In the genomic region with DNA sequence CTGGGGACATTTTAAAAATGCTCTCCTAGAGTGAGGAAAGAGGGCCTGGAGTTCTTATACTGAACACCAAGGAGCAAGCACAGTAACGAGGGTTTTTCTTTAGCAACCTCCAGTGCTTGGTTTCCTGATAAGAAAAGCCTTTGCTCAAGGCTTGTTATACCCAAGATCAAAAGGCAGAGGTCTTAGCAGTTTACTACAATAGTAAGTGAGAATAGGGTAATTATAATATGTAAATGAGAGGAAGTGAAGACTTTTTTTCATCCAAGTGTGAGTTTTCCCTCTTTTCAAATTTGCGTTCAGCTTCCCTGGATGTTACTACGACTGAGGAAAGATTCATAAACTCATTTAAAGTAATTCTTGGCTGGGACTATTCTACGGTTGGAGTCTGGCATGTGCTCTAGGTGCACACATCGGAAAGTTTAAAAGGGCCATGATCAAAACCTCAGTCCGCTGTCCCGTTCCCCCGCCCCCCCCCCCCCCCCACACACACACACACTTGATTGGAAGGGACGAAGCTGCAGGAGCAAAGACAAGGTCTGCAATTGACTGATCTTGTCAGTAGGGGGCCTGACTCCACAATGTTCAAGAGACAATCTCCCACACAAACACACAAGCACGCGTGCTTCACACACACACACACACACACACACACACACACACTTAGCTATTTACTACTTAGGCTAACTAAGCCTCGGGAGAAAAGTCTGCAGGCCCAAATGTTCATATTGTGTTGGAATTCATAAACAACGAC, we compare ENCODE assay signal across 8 mouse cellular contexts. TPM values are rescaled to one million over a fixed set of nuclear protein-coding genes. Genes with fewer than 3 reads are reported as not detected.
A peak's percentile ranks its signal among the peaks of the same experiment; 100 is the strongest.
DNase-seq lines count a peak whose midpoint lies in the region; ATAC-seq and TF ChIP-seq lines count a peak whose summit lies in the region.

No protein-coding gene starts in this region.

- peak overlapping the region; percentile 52; the same call in 1 of the 2 replicates for H3K9ac ChIP-seq in forebrain, embryonic 16.5 days (replicated peaks; ENCODE audit: low read depth, low read length)
- peak overlapping the region; percentile 65 for H3K9ac ChIP-seq in lung, embryonic 15.5 days

- peaks cover 8% of the 10 kb centered on the region for H3K27me3 ChIP-seq in forebrain, embryonic 16.5 days (replicated peaks; ENCODE audit: control insufficient read depth, insufficient read depth, low read length)
- H3K27me3 ChIP-seq in lung, embryonic 15.5 days = peaks cover 19% of the 10 kb centered on the region

- no peaks in the 10 kb centered on the region for H3K9me3 ChIP-seq in forebrain, embryonic 16.5 days (ENCODE audit: control insufficient read depth, low read length)
- H3K9me3 ChIP-seq in lung, embryonic 15.5 days = no peaks in the 10 kb centered on the region

- no peaks in the 10 kb centered on the region for H3K36me3 ChIP-seq in forebrain, embryonic 16.5 days (ENCODE audit: control insufficient read depth, insufficient read depth)
- no peaks in the 10 kb centered on the region for H3K36me3 ChIP-seq in lung, embryonic 15.5 days

- H3K4me1 ChIP-seq in forebrain, embryonic 16.5 days (replicated peaks; ENCODE audit: control insufficient read depth, insufficient read depth, low read length) = peaks cover 24% of the 10 kb centered on the region
- H3K4me1 ChIP-seq in lung, embryonic 15.5 days = peaks cover 15% of the 10 kb centered on the region

- WGBS in forebrain, embryonic 16.5 days = 3% methylated on average over 13 of the region's 13 CpGs
- 4% methylated on average over 13 of the region's 13 CpGs for WGBS in lung, embryonic 15.5 days

- ATAC-seq in forebrain, embryonic 16.5 days = no peak
- 0 out of 2 replicates have a peak, but pooled peaks have one; percentile 20 for ATAC-seq in lung, embryonic 15.5 days (ENCODE audit: borderline replicate concordance, extremely low read depth, low FRiP score, low TSS enrichment)
- peak; percentile 65 for ATAC-seq in neutrophil, adult 5-6 weeks (ENCODE audit: extremely low read depth, insufficient number of reproducible peaks, low FRiP score, poor library complexity, severe bottlenecking)

- peak overlapping the region; percentile 66; the same call in 1 of the 2 replicates for H3K27ac ChIP-seq in forebrain, embryonic 16.5 days (ENCODE audit: low read length)
- H3K27ac ChIP-seq in layer of hippocampus, adult 2 months = peak overlapping the region; percentile 96
- H3K27ac ChIP-seq in lung, embryonic 15.5 days = peak overlapping the region; percentile 81

- peak overlapping the region; percentile 78 for H3K4me3 ChIP-seq in forebrain, embryonic 16.5 days (replicated peaks; ENCODE audit: low read length)
- H3K4me3 ChIP-seq in layer of hippocampus, adult 2 months = peak overlapping the region; percentile 71
- peak overlapping the region; percentile 76 for H3K4me3 ChIP-seq in lung, embryonic 15.5 days

- peak; percentile 62 for TF ChIP-seq CTCF in layer of hippocampus, adult 2 months (conservative IDR thresholded peaks at IDR 0.05)

- H3K4me2 ChIP-seq in forebrain, embryonic 16.5 days (ENCODE audit: low read length) = peak overlapping the region; percentile 100
- H3K4me2 ChIP-seq in lung, embryonic 15.5 days = peak overlapping the region; percentile 99

- peak; percentile 53 for DNase-seq in right cerebral cortex, adult 18-20 months
- DNase-seq in right cerebral cortex, postnatal 25 days = no peak
- peak; percentile 73 to 81 for DNase-seq in cerebellum, adult 18-20 months
- peak; percentile 78 for DNase-seq in heart, postnatal 4 days
- DNase-seq in layer of hippocampus, adult 2 months (ENCODE audit: low spot score in 2 of 2) = peak; percentile 67 to 68

RNA-seq across cellular contexts. Expression of a gene that starts 6.4 kb away (rescaled TPM):
- polyA plus RNA-seq in forebrain, embryonic 16.5 days (2015; fragmentation: Nextera tagmentation; extraction: Ambion mirVana) = 25.9 and 28.5 TPM in 2 replicates
- 1 to 10 TPM; 1.9 TPM for total RNA-seq in heart, postnatal 4 days (2021)
- total RNA-seq in layer of hippocampus, adult 2 months (2021) = 10 to 100 TPM; 52.5 to 55.0 TPM
- polyA plus RNA-seq in lung, embryonic 15.5 days (2015; fragmentation: Nextera tagmentation; extraction: Ambion mirVana) = 4.3 and 5.2 TPM in 2 replicates
- 0.37 TPM in 1 of 2 replicates, not detected in the other for total RNA-seq in neutrophil, adult 5-6 weeks (2017)

Comparison
In these comparisons a context has a peak if more than half of its experiments do, and no peak if none do; other contexts are left out.
1. RNA of a gene that starts 6.4 kb away (total RNA-seq): 52.5 to 55.0 TPM in layer of hippocampus, adult 2 months; 1.9 TPM in heart, postnatal 4 days and 0.37 TPM in neutrophil, adult 5-6 weeks; every median in the first group is over 10 times any median in the second.
2. Peak in every context shown above with its lines, with median percentiles within 50 percentile points of each other: H3K27ac ChIP-seq and H3K4me3 ChIP-seq.